Mouse (Mus musculus): ENCODE measurements around the gene Fcrl6. TPM values are rescaled to one million over a fixed set of nuclear protein-coding genes. Genes with fewer than 3 reads are reported as not detected.

The Fcrl6 gene
- polyA plus RNA-seq, 1 experiment from 2014 or later = not detected

- Histone ChIP-seq H3K4me1 (replicated peaks) (peaks cover 6% of the 10 kb centered on the region), H3K4me3 (no peak within 1 kb of the TSS), H3K27ac (no peak within 1 kb of the TSS), H3K9me3 (no peaks in the 10 kb centered on the region), H3K36me3 (no peaks in the 10 kb centered on the region), H3K4me2 (no peak within 1 kb of the TSS), H3K9ac (no peak within 1 kb of the TSS), H3K27me3 (peaks cover 35% of the 10 kb centered on the region)
- ATAC-seq (ENCODE audit: low FRiP score) = no peak
- WGBS = 81% methylated on average over 11 of the region's 11 CpGs
Measured at GRCm38 (mm10) chr1:172555638-172556037, 46.7 kb downstream of the Fcrl6 start, which contains the start of gene Vsig8. TSS of gene Vsig8 (plus strand) at chr1:172555938.

- H3K27me3 ChIP-seq = 0 out of 2 replicates have a peak, but pooled peaks cover 16% of the 10 kb centered on the region
- WGBS = 42% methylated on average over 1 of the region's 1 CpGs
- no peaks in the 10 kb centered on the region for H3K36me3 ChIP-seq
- H3K9ac ChIP-seq = no peak overlapping the region
- H3K4me1 ChIP-seq (replicated peaks) = peaks cover 22% of the 10 kb centered on the region
- H3K9me3 ChIP-seq = no peaks in the 10 kb centered on the region
- H3K27ac ChIP-seq = no peak overlapping the region
- no peak overlapping the region for H3K4me2 ChIP-seq
- no peak for ATAC-seq (ENCODE audit: low FRiP score)
- H3K4me3 ChIP-seq = no peak overlapping the region
Measured at GRCm38 (mm10) chr1:172552623-172553022, 49.7 kb downstream of the Fcrl6 start.

- 0 out of 2 replicates have a peak overlapping the region, but pooled peaks have one; percentile 62 for H3K9ac ChIP-seq
- 0 out of 2 replicates have a peak, but pooled peaks cover 9% of the 10 kb centered on the region for H3K27me3 ChIP-seq
- H3K4me1 ChIP-seq (replicated peaks) = peaks cover 22% of the 10 kb centered on the region
- no peaks in the 10 kb centered on the region for H3K9me3 ChIP-seq
- H3K36me3 ChIP-seq = no peaks in the 10 kb centered on the region
- WGBS = 48% methylated on average over 7 of the region's 7 CpGs
- peak overlapping the region; percentile 63 for H3K4me2 ChIP-seq
- H3K4me3 ChIP-seq = peak overlapping the region; percentile 42
- no peak overlapping the region for H3K27ac ChIP-seq
- ATAC-seq (ENCODE audit: low FRiP score) = peak; percentile 6; the same call in 1 of the 2 replicates
Measured at GRCm38 (mm10) chr1:172551009-172551408, 51.3 kb downstream of the Fcrl6 start.

- Histone ChIP-seq H3K4me1 (replicated peaks) (peaks cover 23% of the 10 kb centered on the region), H3K27ac (peak overlapping the region; percentile 44; the same call in 1 of the 2 replicates), H3K27me3 (0 out of 2 replicates have a peak, but pooled peaks cover 9% of the 10 kb centered on the region), H3K36me3 (no peaks in the 10 kb centered on the region), H3K9ac (peak overlapping the region; percentile 62), H3K4me2 (peak overlapping the region; percentile 63), H3K9me3 (no peaks in the 10 kb centered on the region), H3K4me3 (peak overlapping the region; percentile 42)
- ATAC-seq (ENCODE audit: low FRiP score) = peak; percentile 88
- WGBS = 2% methylated on average over 8 of the region's 8 CpGs
Measured at GRCm38 (mm10) chr1:172550551-172550951, 51.8 kb downstream of the Fcrl6 start.

- no peaks in the 10 kb centered on the region for H3K9me3 ChIP-seq
- peaks cover 23% of the 10 kb centered on the region for H3K4me1 ChIP-seq (replicated peaks)
- H3K36me3 ChIP-seq = no peaks in the 10 kb centered on the region
- 2% methylated on average over 8 of the region's 8 CpGs for WGBS
- peak overlapping the region; percentile 42 for H3K4me3 ChIP-seq
- H3K4me2 ChIP-seq = peak overlapping the region; percentile 63
- H3K9ac ChIP-seq = peak overlapping the region; percentile 62
- H3K27ac ChIP-seq = no peak overlapping the region
- H3K27me3 ChIP-seq = 0 out of 2 replicates have a peak, but pooled peaks cover 9% of the 10 kb centered on the region
- ATAC-seq (ENCODE audit: low FRiP score) = no peak
Measured at GRCm38 (mm10) chr1:172549717-172550116, 52.6 kb downstream of the Fcrl6 start.

GRCm38 (mm10) chr1:172549314-172549713 is 53.0 kb downstream of the Fcrl6 start:
- Histone ChIP-seq H3K27me3 (0 out of 2 replicates have a peak, but pooled peaks cover 9% of the 10 kb centered on the region), H3K4me3 (no peak overlapping the region), H3K4me2 (peak overlapping the region; percentile 63), H3K9me3 (no peaks in the 10 kb centered on the region), H3K36me3 (no peaks in the 10 kb centered on the region), H3K4me1 (replicated peaks) (peaks cover 23% of the 10 kb centered on the region), H3K27ac (no peak overlapping the region), H3K9ac (0 out of 2 replicates have a peak overlapping the region, but pooled peaks have one; percentile 62)
- WGBS = 10% methylated on average over 2 of the region's 2 CpGs
- ATAC-seq (ENCODE audit: low FRiP score) = no peak

GRCm38 (mm10) chr1:172548501-172548900 is 53.9 kb downstream of the Fcrl6 start:
- Histone ChIP-seq H3K27me3 (0 out of 2 replicates have a peak, but pooled peaks cover 9% of the 10 kb centered on the region), H3K27ac (no peak overlapping the region), H3K9me3 (no peaks in the 10 kb centered on the region), H3K4me1 (replicated peaks) (peaks cover 23% of the 10 kb centered on the region), H3K9ac (no peak overlapping the region), H3K4me2 (no peak overlapping the region), H3K4me3 (no peak overlapping the region), H3K36me3 (no peaks in the 10 kb centered on the region)
- no peak for ATAC-seq (ENCODE audit: low FRiP score)
- WGBS = 64% methylated on average over 7 of the region's 7 CpGs

Other genes with a start within 250 kb of the Fcrl6 start
- 4.7 and 4.9 TPM in 2 replicates for gene Pigm, start 226.0 kb downstream of the Fcrl6 start, polyA plus RNA-seq (2015; fragmentation: Nextera tagmentation; extraction: Ambion mirVana)
- 0.34 TPM in 1 of 2 replicates, not detected in the other for gene Slamf9, start 127.2 kb downstream of the Fcrl6 start, polyA plus RNA-seq (2015; fragmentation: Nextera tagmentation; extraction: Ambion mirVana)
- 57.4 and 62.6 TPM in 2 replicates for gene Igsf9, start 120.8 kb downstream of the Fcrl6 start, polyA plus RNA-seq (2015; fragmentation: Nextera tagmentation; extraction: Ambion mirVana)
- gene Tagln2, start 102.5 kb downstream of the Fcrl6 start, polyA plus RNA-seq (2015; fragmentation: Nextera tagmentation; extraction: Ambion mirVana) = 67.8 and 72.3 TPM in 2 replicates
- gene Cfap45, start 81.8 kb downstream of the Fcrl6 start, polyA plus RNA-seq (2015; fragmentation: Nextera tagmentation; extraction: Ambion mirVana) = 3.7 and 5.2 TPM in 2 replicates
- 0.17 and 0.18 TPM in 2 replicates for gene Vsig8, start 46.6 kb downstream of the Fcrl6 start, polyA plus RNA-seq (2015; fragmentation: Nextera tagmentation; extraction: Ambion mirVana)
- gene Slamf8, start 12.0 kb downstream of the Fcrl6 start, polyA plus RNA-seq (2015; fragmentation: Nextera tagmentation; extraction: Ambion mirVana) = not detected in 2 replicates
- gene Dusp23, start 30.4 kb upstream of the Fcrl6 start, polyA plus RNA-seq (2015; fragmentation: Nextera tagmentation; extraction: Ambion mirVana) = 8.9 and 11.0 TPM in 2 replicates
- 0.09 and 0.18 TPM in 2 replicates for gene Crp, start 95.5 kb upstream of the Fcrl6 start, polyA plus RNA-seq (2015; fragmentation: Nextera tagmentation; extraction: Ambion mirVana)

Data from hindbrain, embryonic 13.5 days (tissue).